Mouse (Mus musculus): ENCODE data around the gene Oxnad1.
"Not testable (repeated sequence)": the region's sequence is repeated elsewhere in the genome, so short reads cannot be mapped to it uniquely, and the experiment has no call there.

Gene Oxnad1

DNA sequence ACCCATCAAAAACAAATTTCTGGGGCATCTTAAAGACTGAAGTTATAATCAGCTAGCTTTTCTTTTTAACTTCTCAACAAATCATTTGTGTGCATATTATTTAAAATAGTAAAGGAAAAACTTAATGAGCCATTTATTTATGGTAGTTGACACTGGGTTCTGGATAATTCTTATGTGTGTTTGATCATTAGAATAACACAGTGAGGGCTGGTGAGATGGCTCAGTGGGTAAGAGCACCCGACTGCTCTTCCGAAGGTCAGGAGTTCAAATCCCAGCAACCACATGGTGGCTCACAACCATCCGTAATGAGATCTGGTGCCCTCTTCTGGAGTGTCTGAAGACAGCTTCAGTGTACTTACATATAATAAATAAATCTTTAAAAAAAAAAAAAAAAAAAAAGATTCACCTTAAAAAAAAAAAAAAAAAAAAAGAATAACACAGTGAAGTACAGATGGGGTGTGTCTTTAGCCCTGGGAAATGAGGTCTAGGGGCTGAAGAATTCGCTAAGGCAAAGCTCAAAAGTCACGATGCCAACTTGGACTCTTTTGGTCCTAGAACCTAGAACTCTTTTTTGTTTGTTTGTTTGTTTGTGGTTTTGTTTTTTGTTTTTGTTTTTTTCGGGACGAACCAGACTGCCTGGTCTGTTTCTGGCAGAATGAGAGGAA lies 2.5 kb downstream of the Oxnad1 start:
- ATAC-seq (ENCODE audit: insufficient number of reproducible peaks, low FRiP score, low TSS enrichment) = not testable (repeated sequence)

DNA sequence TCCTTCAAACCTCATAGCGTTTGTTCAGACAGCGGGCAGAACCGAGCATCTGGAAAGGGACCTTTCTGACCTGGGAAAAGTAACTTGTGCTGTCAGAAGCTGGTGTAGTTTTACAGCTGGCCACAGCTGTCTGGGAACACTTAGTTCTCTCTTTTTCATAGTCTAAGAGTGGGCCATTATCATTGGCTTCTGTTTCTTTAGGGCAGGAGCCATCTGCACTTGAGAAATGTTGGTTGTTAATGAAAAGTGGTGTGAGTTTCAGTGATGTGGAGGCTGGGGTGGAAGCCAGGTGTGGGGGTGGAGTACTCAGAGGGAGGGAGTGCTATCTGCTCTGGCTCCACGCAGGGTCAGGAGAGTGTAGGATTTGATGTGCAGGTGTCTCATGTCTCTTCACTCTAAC lies 6.0 kb downstream of the Oxnad1 start:
- no peak for ATAC-seq (ENCODE audit: insufficient number of reproducible peaks, low FRiP score, low TSS enrichment)

DNA sequence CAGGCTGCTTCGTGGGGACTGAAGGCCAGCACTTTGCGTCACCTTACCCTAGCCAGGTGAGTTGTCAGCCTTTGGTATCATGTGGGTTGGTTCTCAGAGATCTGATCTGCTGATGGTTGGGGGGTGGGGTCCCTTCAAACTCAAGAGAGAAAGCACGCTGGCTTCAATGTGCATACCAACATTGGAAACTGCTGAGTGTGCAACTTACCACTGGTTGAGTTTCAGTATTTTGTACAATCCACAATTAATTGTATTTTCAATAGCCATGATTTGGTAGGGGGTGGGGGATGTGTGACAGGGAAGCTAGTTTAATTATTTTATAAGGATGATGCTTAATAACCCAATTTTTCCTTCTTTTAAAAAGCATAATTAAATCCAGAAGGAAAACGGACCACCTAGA lies 6.5 kb downstream of the Oxnad1 start:
- no peak for ATAC-seq (ENCODE audit: insufficient number of reproducible peaks, low FRiP score, low TSS enrichment)

DNA sequence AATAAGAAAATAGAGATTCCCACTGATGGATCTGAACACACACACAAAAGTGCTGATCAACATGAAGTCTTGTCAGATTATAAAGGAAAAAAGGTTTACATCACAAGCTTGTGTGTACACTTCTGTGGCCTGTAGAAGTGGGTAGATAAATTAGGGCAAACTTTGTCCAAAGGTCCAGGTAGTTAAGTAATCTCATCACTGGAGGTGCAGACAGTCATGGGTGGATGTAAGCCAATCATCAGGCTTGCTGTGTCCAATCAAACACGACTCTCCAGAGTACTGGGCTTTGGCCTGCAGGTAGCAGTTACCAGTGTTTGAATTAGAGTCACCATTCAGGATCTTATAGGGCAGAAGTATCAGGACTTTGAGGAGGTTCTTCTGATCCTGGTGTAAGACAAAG lies 7.8 kb downstream of the Oxnad1 start:
- no peak for ATAC-seq (ENCODE audit: insufficient number of reproducible peaks, low FRiP score, low TSS enrichment)

- no peak for ATAC-seq (ENCODE audit: insufficient number of reproducible peaks, low FRiP score, low TSS enrichment)
Observed at GRCm38 (mm10) chr14:32093500-32094117, 8.4 kb downstream of the Oxnad1 start.

DNA sequence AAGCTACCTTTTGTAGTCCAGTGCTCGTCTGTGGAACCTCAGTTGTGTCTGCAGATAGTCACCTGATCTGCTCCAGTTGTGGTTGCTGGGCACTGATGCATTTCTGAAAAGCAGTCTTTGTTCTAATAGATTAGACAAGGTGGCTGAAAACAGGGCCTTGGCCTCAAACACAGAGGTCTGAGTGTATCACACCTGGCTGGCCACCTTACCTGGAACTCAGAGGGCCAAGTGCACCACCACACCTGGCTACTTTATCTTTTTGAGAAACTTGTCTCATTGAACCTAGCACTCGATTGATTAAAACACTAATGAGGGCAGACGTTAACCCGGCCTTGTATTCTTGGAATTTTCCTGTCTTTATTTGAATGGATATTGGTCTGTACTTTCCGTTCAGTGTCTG lies 10.5 kb downstream of the Oxnad1 start:
- no peak for ATAC-seq (ENCODE audit: insufficient number of reproducible peaks, low FRiP score, low TSS enrichment)

DNA sequence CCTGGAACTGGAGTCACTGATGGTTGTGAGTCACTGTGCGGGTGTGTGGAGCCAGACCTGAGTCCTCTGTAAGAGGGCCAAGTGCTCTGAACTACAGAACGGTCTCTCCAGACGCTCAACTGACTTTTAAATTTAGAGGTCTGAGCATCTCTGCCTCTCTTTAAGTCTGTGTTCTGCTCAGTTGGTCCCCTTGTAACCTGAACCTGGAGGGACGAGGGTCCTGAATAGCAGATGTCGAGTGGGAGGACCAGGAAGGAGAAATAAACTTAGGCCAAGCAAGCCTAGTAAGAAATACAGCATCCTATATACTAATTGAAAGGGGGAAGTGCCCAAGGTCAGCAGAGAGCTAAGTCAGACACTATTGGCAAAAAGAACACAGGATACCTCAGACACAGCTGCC lies 11.6 kb downstream of the Oxnad1 start:
- no peak for ATAC-seq (ENCODE audit: insufficient number of reproducible peaks, low FRiP score, low TSS enrichment)

DNA sequence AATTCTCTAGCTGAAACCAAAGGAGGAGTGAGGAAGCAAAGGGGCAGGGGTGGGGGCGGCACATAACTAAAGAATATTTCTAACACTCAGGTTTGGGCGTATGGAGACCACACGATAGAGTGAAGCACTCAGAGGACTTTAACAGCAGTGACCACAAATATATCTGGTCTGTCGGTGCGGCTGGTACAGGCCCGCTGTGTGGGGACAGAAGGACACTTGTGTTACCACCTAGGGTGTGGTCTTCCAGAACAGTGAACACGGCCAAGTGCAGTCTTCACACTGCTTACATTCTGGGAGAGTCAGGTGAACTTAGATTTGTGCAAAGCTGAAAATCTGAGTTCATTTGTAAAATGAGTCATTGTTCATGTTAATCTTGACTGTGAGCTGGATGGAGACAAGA lies 12.5 kb downstream of the Oxnad1 start:
- no peak for ATAC-seq (ENCODE audit: insufficient number of reproducible peaks, low FRiP score, low TSS enrichment)

DNA sequence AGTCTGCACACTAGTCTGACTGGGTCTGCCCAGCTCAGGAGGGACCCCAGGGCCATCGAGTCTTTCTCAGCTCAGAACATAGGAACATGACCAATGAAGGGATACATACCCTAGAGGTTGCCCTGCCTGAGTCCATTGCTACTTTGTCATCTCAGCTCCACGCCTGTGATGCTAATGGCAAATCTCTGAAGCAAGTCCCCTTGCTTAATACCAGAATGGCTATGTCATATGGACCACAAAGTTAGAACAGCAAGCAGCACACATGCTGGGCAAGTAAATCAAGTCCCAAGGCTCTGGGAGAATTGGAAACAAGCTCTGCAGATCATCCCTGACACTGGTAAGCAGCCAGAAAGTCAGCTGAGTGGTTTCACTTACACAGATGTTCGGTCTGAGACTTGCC lies 13.8 kb downstream of the Oxnad1 start:
- no peak for ATAC-seq (ENCODE audit: insufficient number of reproducible peaks, low FRiP score, low TSS enrichment)

DNA sequence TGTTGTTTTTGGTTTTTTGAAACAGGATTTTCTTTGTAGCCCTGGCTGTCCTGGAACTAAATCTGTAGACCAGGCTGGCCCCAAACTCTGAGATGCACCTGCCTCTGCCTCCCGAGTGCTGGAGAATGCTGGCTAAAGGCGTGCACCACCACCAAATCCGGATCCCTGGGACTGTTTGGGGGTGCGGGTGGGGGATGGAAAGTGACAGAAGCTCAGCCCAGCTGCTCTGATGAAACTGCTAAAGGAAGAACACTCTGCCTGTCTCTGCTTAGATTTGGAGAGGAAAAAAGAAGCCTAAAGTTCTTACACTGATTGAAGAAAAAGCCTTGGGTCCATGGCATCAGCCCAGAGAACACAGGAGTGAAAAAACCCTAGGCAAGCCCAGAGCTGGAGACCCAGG lies 18.4 kb downstream of the Oxnad1 start:
- ATAC-seq (ENCODE audit: insufficient number of reproducible peaks, low FRiP score, low TSS enrichment) = no peak

- ATAC-seq (ENCODE audit: insufficient number of reproducible peaks, low FRiP score, low TSS enrichment) = no peak
Observed at GRCm38 (mm10) chr14:32105663-32106062, 20.5 kb downstream of the Oxnad1 start.

- ATAC-seq (ENCODE audit: insufficient number of reproducible peaks, low FRiP score, low TSS enrichment) = no peak
Observed at GRCm38 (mm10) chr14:32106911-32107310, 21.7 kb downstream of the Oxnad1 start.

- ATAC-seq (ENCODE audit: insufficient number of reproducible peaks, low FRiP score, low TSS enrichment) = not testable (repeated sequence)
Observed at GRCm38 (mm10) chr14:32112124-32112523, 26.9 kb downstream of the Oxnad1 start.

GRCm38 (mm10) chr14:32120940-32121919 lies 36.1 kb downstream of the Oxnad1 start:
- no peak for ATAC-seq (ENCODE audit: insufficient number of reproducible peaks, low FRiP score, low TSS enrichment)

GRCm38 (mm10) chr14:32121920-32122315 lies 36.7 kb downstream of the Oxnad1 start:
- ATAC-seq (ENCODE audit: insufficient number of reproducible peaks, low FRiP score, low TSS enrichment) = no peak

GRCm38 (mm10) chr14:32124261-32124660 lies 39.1 kb downstream of the Oxnad1 start:
- ATAC-seq (ENCODE audit: insufficient number of reproducible peaks, low FRiP score, low TSS enrichment) = no peak

GRCm38 (mm10) chr14:32125256-32125655 lies 40.1 kb downstream of the Oxnad1 start:
- ATAC-seq (ENCODE audit: insufficient number of reproducible peaks, low FRiP score, low TSS enrichment) = not testable (repeated sequence)

- no peak for ATAC-seq (ENCODE audit: insufficient number of reproducible peaks, low FRiP score, low TSS enrichment)
Observed at GRCm38 (mm10) chr14:32128409-32128808, 43.2 kb downstream of the Oxnad1 start.

DNA sequence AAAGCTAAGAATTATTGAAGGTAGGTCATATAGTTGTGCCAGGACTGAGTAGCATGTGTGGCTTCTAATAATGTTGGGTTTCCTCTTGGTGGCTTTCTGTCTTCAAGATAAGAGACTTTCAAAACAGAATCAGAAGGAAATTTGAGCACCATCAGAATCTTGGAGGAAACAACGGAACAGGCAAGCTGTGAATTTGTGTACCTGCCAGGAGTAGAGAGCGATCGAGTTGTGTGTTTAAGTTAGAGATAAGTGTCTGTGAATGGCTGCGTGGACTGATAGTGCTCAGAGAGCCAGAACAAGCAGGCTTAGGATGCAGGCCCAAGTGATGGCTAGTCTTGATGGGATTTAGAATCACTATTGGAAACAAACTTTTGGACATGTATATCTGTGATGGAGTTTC lies 46.7 kb downstream of the Oxnad1 start:
- ATAC-seq (ENCODE audit: insufficient number of reproducible peaks, low FRiP score, low TSS enrichment) = no peak

DNA sequence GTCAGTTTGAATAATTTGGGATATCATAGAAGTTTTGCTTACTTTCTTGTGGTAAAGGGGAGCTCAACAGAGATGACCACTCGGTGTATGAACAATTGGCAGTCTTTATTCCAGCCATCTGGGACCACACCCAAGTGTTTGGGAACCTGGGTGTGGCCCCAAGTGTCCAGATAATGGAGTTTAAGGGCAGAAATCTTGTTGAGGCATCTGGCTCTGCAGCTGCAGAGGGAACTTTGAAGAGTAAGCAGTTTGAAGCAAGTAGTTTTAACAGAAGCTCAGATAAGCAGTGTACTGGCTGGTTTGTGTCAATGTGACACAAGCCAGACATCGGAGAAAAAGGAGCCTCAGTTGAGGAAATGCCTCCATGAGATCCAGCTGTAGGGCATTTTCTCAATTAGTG lies 49.1 kb downstream of the Oxnad1 start:
- no peak for ATAC-seq (ENCODE audit: insufficient number of reproducible peaks, low FRiP score, low TSS enrichment)

GRCm38 (mm10) chr14:32136467-32136866 lies 51.3 kb downstream of the Oxnad1 start:
- ATAC-seq (ENCODE audit: insufficient number of reproducible peaks, low FRiP score, low TSS enrichment) = not testable (repeated sequence)

Measured in cerebellum, adult (tissue).